Mouse (Mus musculus) G1E (cell line): ENCODE measurements around the gene Lat. TPM values are rescaled to one million over a fixed set of nuclear protein-coding genes. Genes with fewer than 3 reads are reported as not detected.

Experiments
- ATAC-seq: 2 replicates; pipeline ENCODE4 v1.8.0; 2016; ENCODE audit warnings: mild to moderate bottlenecking; ENCODE audit not compliant: insufficient number of reproducible peaks, poor library complexity, low FRiP score, severe bottlenecking; ENCODE audit errors: extremely low read depth
- DNase-seq: peaks from one replicate; pipeline ENCODE4 v3.0.0; 2012; ENCODE audit warnings: low spot score
- H3K27me3 ChIP-seq: 2 replicates; pipeline ENCODE4 v1.6.1; 2012; ENCODE audit warnings: mild to moderate bottlenecking, low read length, inconsistent platforms; ENCODE audit not compliant: insufficient read depth
- H3K36me3 ChIP-seq: replicated peaks from 2 replicates; pipeline ENCODE3; 2012; ENCODE audit warnings: mild to moderate bottlenecking, inconsistent platforms
- H3K4me1 ChIP-seq: 2 replicates; pipeline ENCODE4 v1.6.1; 2012; ENCODE audit warnings: low read depth, low read length, inconsistent platforms, mixed read lengths; ENCODE audit not compliant: insufficient read depth
- H3K4me3 ChIP-seq: 2 replicates; pipeline ENCODE4 v1.5.1; 2012; ENCODE audit warnings: low read depth, mild to moderate bottlenecking, inconsistent platforms, low read length, moderate library complexity, mixed read lengths
- H3K9me3 ChIP-seq: replicated peaks from 2 replicates; pipeline ENCODE4 v1.6.1; 2012; ENCODE audit warnings: inconsistent platforms
- CTCF ChIP-seq: IDR thresholded peaks from 2 replicates; pipeline ENCODE4 v1.5.1; 2012; ENCODE audit warnings: low read depth, low read length, inconsistent platforms, mixed read lengths
- GATA1 ChIP-seq: IDR thresholded peaks from 2 replicates; pipeline ENCODE4 v1.6.1; 2012; ENCODE audit warnings: borderline replicate concordance, low read length, inconsistent platforms, mixed read lengths
- GATA2 ChIP-seq: IDR thresholded peaks from 2 replicates; pipeline ENCODE4 v1.6.1; 2012; ENCODE audit warnings: low read depth, low read length, inconsistent platforms, borderline replicate concordance
- POLR2AphosphoS5 ChIP-seq: IDR thresholded peaks from 2 replicates; pipeline ENCODE4 v1.6.1; 2012; ENCODE audit warnings: low read depth, low read length, inconsistent platforms; ENCODE audit not compliant: insufficient replicate concordance
- TAL1 ChIP-seq: conservative IDR thresholded peaks from 2 replicates; pipeline ENCODE4 v1.6.1; 2012; ENCODE audit warnings: low read depth, low read length, inconsistent platforms, mixed read lengths
- polyA plus RNA-seq: library from polyadenylated mRNA; stranded (reverse); fragments of >175 nt; gene quantifications from 2 replicates; pipeline ENCODE4 v1.2.3, GENCODE M21; 2012
- total RNA-seq, 2 experiments: library from RNA; stranded (forward) in 1 of 2; stranded (reverse) in 1 of 2; fragments of 200-1000 nt in 1 of 2; fragments of >200 nt in 1 of 2; fragmentation: Nextera tagmentation in 1 of 2; gene quantifications; 2 replicates each; pipeline ENCODE4 v1.2.3; 2014 to 2017

Lat gene
- total and polyA plus RNA-seq, 3 experiments, result 0.38 to 14.6 (median 12.7) TPM

DNA sequence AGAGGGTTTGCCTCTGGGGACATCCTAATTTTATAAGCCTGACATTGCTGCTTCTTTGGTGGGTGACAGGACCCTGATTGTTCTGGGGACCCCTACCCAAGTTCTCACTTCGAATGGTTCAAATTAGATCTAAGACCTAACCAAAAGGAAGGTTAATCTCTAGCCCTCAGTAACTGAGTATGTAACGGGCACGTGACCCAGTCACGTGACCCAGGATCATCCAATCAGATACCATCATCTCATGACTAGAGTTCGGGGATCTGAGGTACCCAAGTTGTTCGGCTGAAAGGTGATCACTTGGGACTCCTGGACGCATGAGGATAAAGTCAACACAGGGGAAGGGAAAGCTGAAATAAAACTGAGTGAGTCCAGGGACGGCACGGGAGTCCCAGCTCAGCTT is 3.6 kb upstream of the Lat start:
- no peak overlapping the region for H3K4me3 ChIP-seq
- no peak for ATAC-seq
- H3K4me1 ChIP-seq, result peaks cover 35% of the 10 kb centered on the region
- TF ChIP-seq POLR2AphosphoS5, result no peak
- TF ChIP-seq GATA1, result no peak
- TF ChIP-seq GATA2, result no peak
- TF ChIP-seq TAL1, result no peak
- no peak for TF ChIP-seq CTCF
- H3K27me3 ChIP-seq, result no peaks in the 10 kb centered on the region
- no peaks in the 10 kb centered on the region for H3K9me3 ChIP-seq
- H3K36me3 ChIP-seq, result peaks cover 84% of the 10 kb centered on the region
- no peak for DNase-seq

DNA sequence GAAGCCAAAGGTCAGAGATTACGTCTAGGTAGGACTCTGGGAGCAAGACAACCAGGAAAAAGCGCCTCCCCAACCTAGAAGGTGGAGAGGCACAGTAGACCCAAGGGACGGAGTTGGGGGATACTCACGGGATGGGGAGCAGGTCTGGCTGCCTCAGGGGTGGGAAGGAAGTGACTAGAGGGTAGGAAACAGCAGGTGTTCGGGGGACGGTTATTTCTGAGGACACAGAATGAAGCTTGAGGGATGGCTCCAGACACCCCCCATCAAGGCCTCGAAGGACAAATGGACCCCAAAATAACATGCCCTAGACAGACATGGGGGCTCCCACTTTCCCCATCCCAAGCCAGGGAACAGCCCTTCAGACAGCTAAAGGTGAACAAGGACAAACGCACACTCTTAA is 1.0 kb downstream of the Lat start:
- no peak overlapping the region for H3K4me3 ChIP-seq
- peaks cover 81% of the 10 kb centered on the region for H3K36me3 ChIP-seq
- no peak for ATAC-seq
- H3K27me3 ChIP-seq, result no peaks in the 10 kb centered on the region
- no peak for TF ChIP-seq CTCF
- no peak for TF ChIP-seq GATA1
- TF ChIP-seq TAL1, result no peak
- no peak for TF ChIP-seq POLR2AphosphoS5
- TF ChIP-seq GATA2, result no peak
- DNase-seq, result no peak
- no peaks in the 10 kb centered on the region for H3K9me3 ChIP-seq
- peaks cover 3% of the 10 kb centered on the region; the same call in 1 of the 2 replicates for H3K4me1 ChIP-seq

DNA sequence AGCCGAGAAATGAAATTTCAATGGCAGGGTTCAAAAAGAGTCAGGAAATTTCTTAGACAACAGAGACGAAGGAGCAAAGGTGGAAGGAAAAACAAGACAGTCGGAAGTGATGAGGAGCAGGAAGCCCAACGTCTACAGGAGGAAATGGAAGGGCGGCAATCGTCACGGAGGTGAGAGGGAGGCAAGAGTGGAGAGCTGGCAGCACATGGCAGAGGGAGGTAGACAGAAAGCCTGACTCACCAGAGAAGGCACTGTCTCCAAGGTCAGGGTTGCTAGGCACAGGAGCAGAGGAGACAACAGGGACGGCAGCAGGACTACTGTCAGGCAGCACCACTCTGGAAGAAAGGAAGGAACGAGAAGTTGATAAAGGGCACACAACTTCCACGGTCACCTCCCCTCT is 1.7 kb downstream of the Lat start:
- H3K36me3 ChIP-seq, result peaks cover 80% of the 10 kb centered on the region
- H3K4me1 ChIP-seq, result peaks cover 3% of the 10 kb centered on the region; the same call in 1 of the 2 replicates
- no peaks in the 10 kb centered on the region for H3K9me3 ChIP-seq
- H3K27me3 ChIP-seq, result no peaks in the 10 kb centered on the region
- no peak for ATAC-seq
- no peak for DNase-seq
- no peak overlapping the region for H3K4me3 ChIP-seq
- TF ChIP-seq GATA1 (no peak), TAL1 (no peak), POLR2AphosphoS5 (no peak), GATA2 (no peak), CTCF (no peak)

DNA sequence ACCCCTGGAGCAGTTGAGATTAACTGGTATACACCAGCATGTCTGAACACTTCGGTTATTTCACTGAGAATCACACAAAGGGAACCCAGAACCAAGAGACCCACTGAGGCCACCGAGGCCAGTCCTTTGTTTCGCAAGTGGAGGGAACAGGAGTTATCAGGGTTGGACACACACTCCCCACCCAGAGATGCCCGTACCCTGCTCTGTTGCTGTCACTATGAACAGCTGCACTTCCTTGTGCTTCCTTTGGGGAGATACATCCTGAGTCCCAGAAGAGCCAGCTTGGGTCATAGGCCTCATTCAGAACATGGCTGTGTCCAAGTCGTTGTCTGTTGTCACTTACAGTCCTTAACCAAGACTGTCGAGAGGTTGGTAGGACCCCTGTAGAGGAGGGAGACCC is 6.3 kb downstream of the Lat start:
- DNase-seq (no peak), ATAC-seq (no peak)
- H3K27me3 ChIP-seq, result no peaks in the 10 kb centered on the region
- H3K36me3 ChIP-seq, result peaks cover 36% of the 10 kb centered on the region
- no peaks in the 10 kb centered on the region for H3K9me3 ChIP-seq
- no peak for TF ChIP-seq TAL1
- no peak for TF ChIP-seq POLR2AphosphoS5
- no peak for TF ChIP-seq GATA1
- TF ChIP-seq GATA2, result no peak
- no peak for TF ChIP-seq CTCF
- no peak overlapping the region for H3K4me3 ChIP-seq
- H3K4me1 ChIP-seq, result peaks cover 24% of the 10 kb centered on the region

DNA sequence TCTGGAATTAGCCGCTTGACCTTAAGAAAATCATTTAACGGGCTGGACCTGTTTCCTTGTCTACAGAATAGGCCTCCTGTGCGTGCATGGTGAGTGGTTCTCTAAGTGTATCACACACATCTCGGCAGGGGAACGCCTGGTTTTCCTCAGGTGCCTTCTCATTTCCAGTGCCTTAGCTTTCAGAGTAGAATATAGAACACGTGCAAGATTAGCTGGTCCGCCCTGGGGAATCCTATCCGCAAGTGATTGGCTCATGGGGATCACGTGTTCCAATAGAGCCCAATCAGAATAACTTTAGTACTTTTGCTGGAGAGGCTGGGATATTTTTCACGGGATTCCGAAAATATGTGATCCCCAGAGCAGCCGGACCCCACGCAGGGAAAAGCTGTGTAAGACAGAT is 10.3 kb downstream of the Lat start:
- Histone ChIP-seq H3K27me3 (no peaks in the 10 kb centered on the region), H3K9me3 (no peaks in the 10 kb centered on the region), H3K4me3 (no peak overlapping the region), H3K36me3 (peaks cover 13% of the 10 kb centered on the region), H3K4me1 (peaks cover 62% of the 10 kb centered on the region)
- DNase-seq, result no peak
- TF ChIP-seq POLR2AphosphoS5 (no peak), CTCF (no peak), TAL1 (no peak), GATA2 (no peak), GATA1 (no peak)
- ATAC-seq, result no peak

DNA sequence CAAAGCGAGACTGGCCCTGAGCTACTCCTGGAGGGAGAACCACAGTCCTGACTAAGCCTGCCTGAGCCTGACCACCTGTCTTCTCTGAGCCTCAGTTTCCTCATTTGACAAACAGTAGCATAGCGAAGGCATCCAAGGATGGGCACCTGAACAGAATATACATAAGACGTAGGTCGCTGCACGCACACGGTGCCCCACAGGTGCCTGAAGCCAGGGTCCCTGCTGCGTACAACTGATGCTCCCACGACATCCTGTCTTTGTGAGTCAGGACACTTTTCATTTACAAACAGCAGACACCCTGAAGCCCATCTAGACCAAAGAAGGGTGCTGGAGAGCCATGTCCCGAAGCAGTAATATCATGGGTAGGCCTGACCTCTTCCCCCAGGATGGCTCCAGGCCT is 11.0 kb downstream of the Lat start:
- DNase-seq (no peak), ATAC-seq (no peak)
- Histone ChIP-seq H3K27me3 (no peaks in the 10 kb centered on the region), H3K4me1 (peaks cover 67% of the 10 kb centered on the region), H3K36me3 (peaks cover 9% of the 10 kb centered on the region), H3K4me3 (no peak overlapping the region), H3K9me3 (no peaks in the 10 kb centered on the region)
- no peak for TF ChIP-seq TAL1

DNA sequence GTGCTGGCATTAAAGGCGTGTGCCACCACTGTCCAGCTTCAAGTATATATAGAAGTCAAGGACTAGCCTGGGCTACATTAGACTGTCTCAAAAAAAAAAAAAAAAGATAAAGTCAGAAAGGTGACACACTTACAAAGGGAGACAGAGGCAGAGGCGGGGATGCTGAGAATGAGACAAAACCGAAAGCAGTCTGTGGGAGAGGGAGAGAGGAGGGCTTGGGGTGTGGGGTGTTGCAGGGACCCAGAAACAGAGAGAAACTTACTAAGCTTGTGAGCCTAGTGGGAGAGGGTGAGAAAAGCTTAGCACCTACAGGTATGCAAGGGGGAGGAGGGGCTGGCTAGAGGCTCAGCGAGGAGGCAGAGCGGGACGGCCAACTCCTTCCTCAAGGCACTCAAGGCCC is 11.5 kb downstream of the Lat start:
- DNase-seq, result no peak
- Histone ChIP-seq H3K9me3 (no peaks in the 10 kb centered on the region), H3K27me3 (no peaks in the 10 kb centered on the region), H3K36me3 (peaks cover 5% of the 10 kb centered on the region), H3K4me1 (peaks cover 69% of the 10 kb centered on the region), H3K4me3 (no peak overlapping the region)
- ATAC-seq, result no peak
- TF ChIP-seq GATA1 (no peak), TAL1 (no peak), POLR2AphosphoS5 (no peak), CTCF (no peak), GATA2 (no peak)
